Mouse (Mus musculus): ENCODE results near the gene F11r.

- no peak for TF ChIP-seq CTCF (IDR thresholded peaks at IDR 0.05; ENCODE audit: extremely low read depth, insufficient read depth, low read length)
- no peak for TF ChIP-seq POLR2A (IDR thresholded peaks at IDR 0.05; ENCODE audit: extremely low read depth, insufficient read depth, low read length)
Observed at GRCm38 (mm10) chr1:171422504-171423095, 14.7 kb upstream of the F11r start.

Measured in cortical plate, adult 2 months (tissue).